Mouse (Mus musculus) kidney, postnatal 10 days (tissue): ENCODE data around the gene Gm49396.

ENCODE experiments used
- DNase-seq: peaks from one replicate; pipeline ENCODE4 v3.0.0; 2021; ENCODE audit warnings: mixed read lengths

Gene Gm49396

DNA sequence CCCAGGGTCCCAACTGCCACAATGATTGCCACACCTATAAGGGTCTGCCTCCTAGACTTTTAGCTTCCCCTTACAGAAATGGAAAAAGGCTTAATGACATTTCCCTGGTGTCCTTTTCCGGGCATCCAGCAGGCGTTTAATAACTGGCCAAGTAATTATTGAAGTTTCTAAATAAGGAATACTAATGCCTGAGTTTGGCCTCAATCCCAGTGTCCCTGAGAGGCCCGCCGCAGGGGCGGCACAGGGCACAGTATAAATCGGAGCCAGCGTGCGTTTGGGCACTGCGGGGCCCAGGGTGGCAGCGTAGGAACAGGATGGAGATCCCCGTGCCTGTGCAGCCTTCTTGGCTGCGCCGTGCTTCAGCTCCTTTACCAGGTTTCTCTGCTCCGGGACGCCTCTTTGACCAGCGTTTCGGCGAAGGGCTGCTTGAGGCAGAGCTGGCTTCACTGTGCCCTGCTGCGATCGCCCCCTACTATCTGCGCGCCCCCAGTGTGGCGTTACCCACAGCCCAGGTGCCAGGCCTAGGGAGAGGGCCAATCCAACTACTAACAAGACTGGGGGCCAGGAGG, 10.0 kb upstream of the Gm49396 start:
- DNase-seq, result peak; percentile 62

DNA sequence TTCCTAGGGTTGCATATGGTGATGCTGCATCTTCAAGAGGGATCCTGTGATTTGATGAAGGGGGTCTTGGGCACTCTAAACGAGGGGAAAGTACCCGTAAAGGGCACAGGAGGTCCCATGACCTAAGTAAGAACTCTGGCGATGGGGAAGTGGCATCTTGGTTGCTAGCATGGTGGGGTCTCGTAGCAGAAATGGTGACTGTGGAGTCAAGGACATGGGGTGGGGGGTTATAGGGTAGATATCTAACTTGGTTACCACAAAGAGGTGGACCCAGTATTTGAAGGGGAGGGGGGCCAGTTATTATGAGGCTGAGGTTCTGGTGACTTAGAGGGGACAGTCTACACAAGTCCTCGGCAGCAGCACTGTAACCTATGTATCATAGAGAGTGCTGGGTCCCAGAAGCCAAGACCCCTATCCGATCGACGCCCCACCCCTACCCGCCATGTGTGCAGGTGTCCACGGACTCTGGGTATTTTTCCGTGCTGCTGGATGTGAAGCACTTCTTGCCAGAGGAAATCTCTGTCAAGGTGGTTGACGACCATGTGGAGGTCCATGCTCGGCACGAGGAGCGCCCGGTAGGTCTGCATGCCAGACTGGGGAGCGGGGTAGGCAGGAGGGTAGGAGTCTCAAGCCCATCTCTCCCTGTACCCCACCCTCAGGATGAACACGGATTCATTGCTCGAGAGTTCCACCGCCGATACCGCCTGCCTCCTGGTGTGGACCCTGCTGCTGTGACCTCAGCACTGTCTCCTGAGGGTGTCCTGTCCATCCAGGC, 9.1 kb upstream of the Gm49396 start:
- DNase-seq, result no peak

DNA sequence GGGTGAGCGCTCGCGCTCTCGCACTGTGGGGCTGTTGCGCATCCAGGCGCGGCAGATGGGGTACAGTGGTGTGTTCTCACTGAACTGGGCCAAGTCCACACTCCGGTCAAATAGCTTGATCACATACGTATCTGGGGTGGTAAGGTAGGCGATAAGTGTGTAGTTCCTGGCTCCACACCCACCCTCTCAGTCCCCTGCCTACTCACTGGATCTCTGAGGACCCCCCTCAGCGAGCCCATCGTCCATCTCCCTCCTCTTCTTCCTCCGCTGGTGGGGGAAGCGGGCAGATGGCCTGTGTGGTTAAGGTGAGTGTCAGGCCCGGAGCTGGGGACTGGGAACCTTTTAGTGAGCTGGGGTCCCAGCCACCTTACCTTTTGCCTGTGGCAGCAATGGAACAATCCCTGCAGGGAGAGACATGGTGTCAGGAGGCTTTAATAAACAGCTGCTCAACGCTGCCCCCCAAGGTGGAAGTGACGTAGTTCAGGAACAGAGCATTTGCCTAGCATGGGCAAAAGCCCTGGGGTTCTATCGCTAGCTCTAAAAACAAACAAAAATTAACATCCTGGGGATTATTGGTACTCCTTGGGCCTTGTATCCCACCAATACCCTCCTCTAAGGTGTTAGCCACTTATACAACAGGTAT, 6.1 kb upstream of the Gm49396 start:
- no peak for DNase-seq

DNA sequence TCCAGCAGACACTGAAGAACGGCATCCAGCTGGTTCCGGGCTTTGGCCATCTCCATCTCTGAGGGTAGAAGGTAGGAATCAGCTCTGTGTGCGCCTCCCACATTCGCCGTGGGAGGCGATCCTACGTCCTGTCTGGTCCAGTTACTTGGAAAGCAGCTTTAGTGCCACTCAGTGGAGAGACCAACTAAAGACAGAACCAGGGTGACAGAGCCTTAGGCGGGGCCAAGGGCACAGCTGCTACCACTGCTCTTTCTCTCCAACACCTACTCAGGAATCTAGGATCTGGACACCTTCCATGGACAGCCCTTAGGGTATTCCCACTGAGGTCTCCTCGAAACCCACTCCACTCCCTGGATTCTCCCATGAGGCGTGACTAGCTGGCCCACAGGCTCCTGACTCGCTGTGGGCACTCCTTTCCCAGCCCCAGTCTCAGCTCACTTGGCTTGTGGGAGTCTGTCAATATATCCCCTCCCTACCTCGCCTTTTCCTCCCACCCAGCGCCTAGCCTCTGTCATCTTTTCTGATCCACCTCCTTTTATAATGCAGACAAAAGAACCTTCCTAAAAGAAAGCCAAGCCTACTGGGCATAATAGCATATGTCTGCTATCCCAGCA, 5.1 kb upstream of the Gm49396 start:
- no peak for DNase-seq

DNA sequence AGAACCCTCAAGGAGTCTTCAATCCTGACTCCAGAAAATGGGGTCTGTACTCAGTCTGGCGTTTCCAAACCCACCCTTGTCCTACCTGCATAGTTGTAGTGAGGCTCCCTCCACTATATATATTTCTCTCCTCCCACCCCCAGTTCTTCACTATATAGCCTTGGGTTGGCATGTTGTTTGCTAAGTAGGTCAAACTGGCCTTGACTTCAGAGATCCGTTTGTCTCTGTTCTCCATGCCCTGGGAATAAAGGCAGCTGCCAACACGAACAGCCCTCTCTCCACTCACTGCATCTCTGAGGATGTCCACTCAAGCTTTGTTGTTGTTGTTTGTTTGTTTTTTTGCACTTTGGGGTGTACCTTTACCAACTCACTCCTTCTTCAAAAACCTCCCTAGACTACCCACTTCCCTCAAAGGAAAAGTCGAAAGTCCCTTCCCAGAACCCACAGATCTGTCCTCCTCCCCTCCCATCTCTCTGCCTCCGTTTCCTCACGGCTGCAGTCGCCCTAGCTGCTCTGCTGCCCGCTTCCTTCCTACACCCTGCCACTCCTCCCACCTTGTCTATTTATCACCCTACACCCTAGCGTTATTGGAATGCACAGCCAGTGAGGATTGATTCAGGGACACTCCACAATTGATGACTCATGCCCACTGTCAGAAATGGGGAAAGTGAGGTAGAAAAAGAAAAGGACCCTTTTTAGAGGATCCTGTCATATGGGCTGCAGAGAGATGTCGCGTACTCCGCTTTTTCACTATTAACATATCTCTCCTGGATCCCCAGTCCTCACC, 4.3 kb upstream of the Gm49396 start:
- no peak for DNase-seq

DNA sequence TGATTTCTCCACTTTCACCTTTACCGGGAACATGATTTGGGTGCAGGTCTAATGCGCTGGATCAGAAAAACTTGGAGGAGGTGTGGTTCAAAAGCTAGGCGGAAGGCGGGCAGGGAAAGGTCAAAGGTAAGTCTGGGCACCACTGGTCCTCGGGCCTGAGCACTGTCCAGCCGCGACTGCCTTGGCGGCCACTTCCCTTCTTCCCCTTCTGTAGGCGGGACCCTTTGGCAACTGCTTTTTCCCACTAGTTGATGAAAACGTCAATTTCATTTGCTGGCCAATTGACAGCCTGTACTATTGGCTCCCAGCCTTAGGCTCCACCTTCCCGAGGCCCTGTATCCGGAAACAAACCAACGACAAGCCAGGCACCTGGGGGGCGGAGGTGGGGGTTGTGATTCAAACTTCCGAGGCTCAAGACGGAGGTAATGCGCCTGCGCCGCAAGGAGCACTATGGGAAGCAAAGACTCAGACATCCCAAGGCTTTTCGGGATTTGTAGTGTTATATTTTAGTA, 3.6 kb upstream of the Gm49396 start, which contains the start of gene Lin37:
Gene Lin37 (minus strand): TSS at position 396 of the 512 bp plus-strand sequence.
- peak; percentile 98 for DNase-seq

DNA sequence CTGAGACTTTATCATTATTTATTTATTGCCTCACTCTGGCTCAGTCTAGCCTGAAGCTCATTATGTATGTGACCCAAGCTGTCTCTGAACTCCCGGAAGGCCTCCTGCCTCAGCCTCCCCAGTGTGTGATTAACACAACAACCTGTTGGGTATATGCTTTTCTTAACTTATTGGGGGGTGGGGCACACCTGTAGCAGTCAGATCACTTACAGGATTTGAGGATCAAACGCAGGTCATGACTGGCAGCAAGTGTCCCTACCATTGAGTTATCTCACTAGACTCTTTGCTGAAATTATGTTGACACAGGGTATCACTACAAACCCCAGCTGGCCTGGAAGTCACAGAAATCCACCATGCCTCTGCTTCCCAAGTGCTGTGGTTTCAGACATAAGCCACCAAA, 2.8 kb upstream of the Gm49396 start:
- DNase-seq, result no peak

DNA sequence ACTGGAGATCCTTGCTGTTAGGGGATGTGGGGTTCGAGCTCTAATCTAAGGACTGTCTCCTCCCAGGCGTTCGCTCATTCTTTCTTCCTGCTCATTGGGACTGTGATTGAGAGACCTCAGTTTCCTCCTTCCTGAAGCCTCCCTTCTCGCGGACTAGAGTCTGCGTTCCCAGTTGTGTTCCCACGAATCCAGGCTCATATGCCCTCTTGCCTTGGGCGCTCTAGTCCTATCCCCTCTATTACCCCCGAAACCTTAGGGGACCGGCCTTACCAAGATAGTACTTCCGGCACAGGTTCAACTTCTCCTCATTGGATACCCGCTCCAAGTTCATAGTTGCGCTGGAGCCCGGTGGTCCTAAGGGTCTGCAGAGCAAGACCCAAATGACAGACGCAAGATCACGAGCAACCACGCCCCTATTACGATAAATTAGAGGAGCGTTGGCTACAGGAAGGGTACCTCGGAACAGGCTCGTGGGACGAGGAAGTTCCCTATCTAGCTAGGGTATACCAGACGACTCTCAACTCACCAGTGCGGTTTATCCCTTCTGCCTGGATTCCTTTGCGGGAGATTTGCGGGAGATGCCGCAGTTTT, 523 bp upstream of the Gm49396 start:
- peak; percentile 47 for DNase-seq

DNA sequence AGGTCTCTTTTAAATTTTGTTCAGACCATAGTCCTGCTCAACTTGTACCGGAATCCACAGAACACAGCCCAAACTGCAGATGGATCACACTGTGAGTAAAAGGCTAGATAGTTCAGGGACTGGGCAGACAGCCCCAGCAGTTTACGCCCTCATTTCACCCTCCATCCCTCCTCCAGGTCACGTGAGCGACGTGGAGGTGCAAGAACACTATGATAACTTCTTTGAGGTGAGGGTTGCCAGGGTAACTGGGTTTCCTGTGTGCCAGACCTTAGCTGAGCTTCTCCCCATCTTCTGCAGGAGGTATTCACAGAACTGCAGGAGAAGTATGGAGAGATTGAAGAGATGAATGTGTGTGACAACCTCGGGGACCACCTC, 749 bp downstream of the Gm49396 start:
- no peak for DNase-seq

DNA sequence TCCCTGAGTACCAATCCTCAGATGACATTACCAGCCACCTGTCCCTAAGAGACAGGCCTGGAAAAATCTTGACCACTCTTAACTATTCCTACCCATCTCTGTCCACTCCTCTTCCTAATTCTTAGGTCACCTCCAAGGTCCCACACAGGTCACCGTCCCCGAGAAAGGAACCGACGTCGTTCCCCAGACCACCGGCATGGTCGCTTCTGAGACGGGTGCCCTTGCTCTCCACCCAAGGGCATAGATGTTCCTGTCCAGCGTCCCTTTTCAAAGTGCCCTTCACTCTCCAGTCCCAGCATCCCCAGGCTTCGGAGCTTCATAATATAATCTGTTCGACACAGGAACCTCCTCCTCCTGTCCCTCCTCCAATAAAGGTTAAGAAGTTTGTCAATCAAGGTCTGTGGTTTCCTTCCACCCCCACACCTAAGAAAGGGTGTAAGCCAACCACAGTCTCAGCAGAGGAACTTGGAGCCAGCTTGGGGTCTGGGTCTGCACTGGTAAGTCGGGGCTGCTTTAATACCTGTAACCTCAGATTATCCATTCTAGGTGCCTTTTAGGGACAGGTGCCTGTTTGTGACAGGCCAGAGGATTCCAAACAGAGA, 1.9 kb downstream of the Gm49396 start, which contains the start of gene Igflr1:
Gene Igflr1 (plus strand): TSS at position 458 of the 602 bp plus-strand sequence.
- DNase-seq, result no peak

DNA sequence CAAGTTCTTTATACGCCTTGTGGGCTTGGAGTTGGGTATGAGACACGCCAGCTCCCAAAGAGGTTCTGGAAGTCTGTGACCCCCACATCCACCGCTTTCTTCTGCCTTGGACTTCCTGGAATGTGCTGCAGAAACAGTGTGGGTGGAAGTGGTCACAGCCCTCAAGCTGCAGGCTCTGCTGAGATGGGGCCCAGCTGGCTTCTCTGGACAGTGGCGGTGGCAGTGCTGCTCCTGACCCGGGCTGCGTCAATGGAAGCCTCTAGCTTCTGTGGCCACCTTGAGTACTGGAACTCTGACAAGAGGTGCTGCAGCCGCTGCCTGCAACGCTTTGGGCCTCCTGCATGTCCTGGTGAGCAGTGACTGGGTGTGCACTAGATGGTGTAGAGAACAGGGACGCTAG, 2.9 kb downstream of the Gm49396 start:
- DNase-seq, result peak; percentile 65

DNA sequence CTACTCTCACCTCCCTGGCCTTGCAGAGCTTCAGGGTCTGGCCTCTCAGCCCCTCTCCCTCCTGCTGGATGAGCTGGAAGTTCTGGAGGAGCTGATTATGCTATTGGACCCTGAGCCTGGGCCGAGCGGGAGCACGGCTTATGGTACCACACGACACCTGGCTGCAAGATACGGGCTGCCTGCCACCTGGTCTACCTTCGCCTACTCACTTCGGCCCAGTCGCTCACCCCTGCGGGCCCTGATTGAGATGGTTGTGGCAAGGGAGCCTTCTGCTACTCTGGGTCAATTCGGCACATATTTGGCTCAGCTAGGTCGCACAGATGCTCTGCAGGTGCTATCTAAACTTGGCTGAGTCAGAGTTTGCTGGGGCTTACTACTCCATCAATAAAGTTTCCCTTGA, 4.4 kb downstream of the Gm49396 start:
- DNase-seq, result no peak

DNA sequence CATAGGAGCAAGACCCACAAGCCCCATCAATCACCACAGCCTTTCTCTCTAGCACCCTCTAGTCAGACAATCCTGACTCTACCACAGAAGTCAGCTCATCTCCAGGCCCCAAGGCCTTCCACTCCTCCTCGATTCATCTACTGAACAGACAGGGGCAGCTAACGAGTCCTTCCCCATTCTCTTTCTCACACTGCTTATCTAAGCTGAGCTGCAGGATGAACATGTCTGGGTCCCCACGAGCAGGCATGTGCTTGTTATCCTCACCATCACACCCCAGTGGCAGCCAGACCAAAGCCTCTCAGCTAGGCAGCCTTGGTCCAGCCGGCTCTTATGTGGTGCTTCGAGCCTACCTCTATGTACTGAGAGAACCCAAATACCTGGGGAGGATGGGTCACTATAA, 9.2 kb downstream of the Gm49396 start:
- no peak for DNase-seq

DNA sequence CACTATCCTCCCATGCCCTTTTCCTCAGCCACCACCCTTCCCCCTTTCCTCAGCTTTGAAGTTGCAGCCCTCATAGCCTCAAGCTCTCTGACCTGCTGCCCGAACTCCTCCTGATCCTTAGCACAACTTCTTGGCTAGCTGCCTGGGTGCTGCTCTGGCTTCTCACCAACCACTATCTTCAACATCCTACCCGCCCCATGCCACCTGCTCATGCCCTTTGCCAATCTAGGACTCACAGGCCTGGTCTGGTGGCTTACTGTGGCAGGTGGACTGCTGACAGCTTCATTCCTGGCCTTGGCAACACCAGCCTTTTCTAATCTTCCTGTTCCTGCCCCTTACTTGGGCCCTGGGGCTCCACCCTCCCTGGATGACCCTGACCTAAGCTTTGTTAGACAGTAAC, 9.8 kb downstream of the Gm49396 start:
- peak; percentile 61 for DNase-seq

DNA sequence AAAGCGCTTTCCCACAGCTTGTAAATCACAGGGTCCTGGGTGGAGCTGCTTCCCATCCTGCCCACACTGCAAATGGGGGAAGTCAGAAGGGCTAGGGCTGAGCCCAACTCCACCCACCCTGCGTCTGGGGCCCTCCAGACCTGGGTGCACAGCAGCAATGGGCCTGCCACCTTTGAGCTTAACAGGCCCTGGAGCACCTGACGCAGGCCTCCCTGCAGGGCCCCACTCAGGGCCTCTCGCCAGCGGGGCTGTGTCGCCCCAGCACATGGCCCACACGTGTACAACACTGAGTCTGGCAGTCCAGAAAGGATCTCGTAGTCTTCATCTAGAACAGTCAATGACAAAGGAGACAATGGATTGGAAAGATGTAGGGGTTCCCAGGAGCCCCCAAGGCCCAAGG, 16.8 kb downstream of the Gm49396 start:
- DNase-seq, result no peak

DNA sequence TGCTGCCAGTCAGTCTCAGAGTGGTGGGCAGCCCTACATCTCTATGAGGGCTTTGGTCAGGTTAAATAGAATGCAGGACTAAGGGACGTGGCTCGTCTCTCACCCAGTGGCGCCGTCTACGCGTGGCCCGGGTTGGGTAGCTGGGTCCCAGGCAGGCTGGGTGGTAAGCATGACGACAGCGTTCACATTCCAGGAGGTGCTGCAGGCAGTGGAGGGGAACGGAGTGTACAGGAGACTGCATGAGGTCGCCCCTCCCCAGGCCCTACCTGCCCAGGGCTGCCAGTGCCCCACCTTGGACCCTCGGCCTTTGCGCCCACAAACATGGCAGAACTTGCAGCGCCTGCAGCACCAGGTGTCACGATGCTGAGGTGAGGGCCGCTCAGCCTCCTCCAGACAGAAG, 18.4 kb downstream of the Gm49396 start:
- DNase-seq, result no peak

DNA sequence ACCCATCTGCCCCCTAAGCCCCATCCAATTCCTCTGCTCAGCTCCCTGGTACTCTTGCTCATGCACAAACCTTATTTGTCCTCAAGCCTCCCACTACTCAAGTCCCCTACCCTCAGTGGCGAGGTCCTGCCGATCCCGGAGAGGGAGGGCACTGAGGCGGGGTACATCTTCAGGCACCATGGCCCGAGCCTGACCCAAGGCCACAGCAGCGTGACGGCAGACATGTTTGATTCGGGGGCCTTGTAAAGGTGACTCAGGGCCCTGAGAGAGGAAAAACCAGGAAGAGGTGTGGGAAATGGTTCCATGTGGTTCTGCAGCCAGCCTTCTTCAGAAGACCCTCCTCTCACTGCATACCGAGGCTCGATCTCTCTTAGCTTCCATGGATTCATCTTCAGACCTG, 21.2 kb downstream of the Gm49396 start:
- no peak for DNase-seq

DNA sequence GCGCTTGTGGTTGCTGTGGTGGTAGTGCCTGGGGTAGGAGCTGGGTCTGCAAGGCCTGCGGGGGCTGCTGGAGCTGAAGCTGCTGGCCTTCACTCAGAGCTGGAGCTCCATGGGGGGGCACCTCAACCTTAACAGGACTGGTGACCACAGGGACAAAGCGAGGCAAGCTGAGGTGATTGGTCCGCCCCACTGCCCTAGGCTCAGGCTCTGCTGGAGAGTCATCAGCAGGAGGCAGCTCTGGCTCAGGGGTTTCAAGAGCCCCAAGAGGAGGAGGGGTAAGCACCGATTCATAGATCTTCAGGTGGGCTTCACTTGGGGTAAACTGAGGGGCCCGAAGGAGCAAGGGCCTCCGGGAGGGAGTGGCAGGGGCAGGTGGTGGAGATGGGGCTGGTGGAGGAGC, 22.0 kb downstream of the Gm49396 start:
- no peak for DNase-seq

DNA sequence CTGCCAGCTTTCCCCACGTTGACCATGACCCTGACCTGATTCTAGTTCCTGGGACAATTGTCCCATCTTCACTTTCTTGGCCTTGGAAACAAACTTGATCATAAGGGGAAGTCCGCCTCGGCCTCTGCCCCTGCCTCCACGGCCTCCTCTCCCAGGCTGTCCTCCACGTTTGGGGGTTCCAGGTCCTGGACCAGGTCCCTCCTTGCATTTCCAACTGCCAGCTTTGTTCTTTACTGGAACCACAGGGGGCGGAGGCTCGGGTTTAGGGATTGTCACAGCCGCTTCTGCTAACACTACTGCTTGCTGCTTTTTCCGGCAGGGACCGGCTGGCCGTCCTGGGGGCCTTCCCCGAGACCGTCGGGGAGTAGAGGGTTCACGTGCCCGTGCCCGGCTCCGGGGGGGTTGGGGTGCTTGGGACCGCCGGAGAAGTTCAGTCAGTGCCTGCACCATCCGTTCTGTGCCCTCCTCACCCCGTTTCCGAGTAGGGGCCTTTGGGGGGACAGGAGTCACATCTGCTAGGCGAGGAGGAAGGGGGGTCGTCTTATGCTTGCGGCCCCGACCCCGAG, 23.4 kb downstream of the Gm49396 start:
- no peak for DNase-seq

DNA sequence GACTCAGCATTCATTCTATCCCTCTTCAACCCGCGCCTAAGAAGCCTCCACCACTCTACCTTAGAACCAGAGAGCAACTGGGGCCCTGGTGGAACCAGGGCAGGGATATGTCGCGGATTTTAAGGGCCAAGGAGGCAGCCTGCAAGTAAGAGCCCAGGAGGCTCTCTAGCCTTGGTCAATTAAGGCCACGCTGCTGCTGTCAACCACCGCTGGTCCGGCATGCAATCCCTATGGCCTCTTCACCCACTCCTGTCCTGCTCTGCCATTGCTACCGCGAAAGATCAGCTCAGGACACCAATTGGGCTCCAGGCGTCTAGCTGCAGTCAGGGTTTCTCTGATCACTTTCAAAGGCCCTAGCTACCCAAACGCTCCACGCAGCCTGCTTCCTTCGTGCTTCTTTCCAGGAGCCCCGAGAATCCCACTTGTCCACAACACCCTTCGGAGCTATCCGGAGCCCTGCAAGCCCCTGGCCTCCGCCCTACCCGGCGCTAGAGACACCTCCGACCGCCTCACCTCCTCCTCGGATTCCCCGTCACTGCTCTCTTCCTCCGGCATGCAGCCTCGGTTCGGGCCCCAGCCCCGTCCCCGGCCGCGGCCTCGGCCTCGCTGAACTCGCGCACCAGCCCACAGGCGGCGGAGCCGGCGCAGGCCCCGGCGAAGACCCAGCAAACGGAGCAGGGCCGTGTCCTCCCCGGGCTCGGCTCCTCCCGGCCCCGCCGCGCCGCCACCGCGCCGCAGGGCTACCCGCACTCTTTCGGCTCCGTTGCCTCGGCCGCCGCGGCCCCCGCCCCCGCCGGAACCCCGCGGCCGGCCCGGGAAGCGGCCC, 24.9 kb downstream of the Gm49396 start:
- DNase-seq, result peak; percentile 65
